Mouse (Mus musculus) kidney, adult 18-20 months (tissue): ENCODE results near the gene Tmem170b.
A peak's percentile ranks its signal among the peaks of the same experiment; 100 is the strongest.
"Not testable (repeated sequence)": the region's sequence is repeated elsewhere in the genome, so short reads cannot be mapped to it uniquely, and the experiment has no call there.

Experiments
- DNase-seq: peaks from one replicate; pipeline ENCODE4 v3.0.0; 2021

Gene Tmem170b

DNA sequence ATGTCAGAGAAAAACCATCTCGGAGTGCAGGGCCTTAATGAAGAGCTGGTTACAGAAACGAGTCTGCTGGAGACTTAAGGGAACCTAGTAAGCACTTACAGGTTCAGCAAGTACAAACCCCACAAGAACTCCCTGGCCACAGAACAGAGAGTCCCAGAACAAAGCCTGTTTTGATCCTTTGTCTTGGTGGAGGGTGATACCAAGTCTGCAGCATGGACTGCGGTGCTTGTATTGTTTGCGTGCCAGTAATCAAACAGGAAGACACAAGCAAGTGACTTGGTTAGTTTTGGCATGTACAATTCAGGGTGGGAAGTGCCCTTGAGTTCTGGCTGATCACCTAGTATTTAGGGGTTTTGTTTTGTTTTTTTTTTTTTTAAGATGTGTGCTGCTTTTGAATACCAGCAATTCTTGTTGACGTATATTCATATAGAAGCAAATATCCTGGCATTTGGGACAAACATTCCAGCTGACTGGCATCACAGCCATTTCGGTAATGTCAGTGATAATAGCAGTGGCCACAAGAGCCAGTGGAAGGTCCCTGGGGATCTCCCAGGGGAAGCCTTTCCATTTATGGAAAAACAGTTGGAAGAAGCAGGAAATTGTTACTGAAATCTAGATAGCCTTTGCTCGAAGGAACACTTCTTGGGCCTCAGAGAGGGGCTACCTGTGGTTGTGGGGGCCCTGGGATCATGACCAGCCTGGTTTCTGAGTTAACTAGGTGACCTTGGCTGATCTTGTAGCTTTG, 64.9 kb downstream of the Tmem170b start:
- no peak for DNase-seq

DNA sequence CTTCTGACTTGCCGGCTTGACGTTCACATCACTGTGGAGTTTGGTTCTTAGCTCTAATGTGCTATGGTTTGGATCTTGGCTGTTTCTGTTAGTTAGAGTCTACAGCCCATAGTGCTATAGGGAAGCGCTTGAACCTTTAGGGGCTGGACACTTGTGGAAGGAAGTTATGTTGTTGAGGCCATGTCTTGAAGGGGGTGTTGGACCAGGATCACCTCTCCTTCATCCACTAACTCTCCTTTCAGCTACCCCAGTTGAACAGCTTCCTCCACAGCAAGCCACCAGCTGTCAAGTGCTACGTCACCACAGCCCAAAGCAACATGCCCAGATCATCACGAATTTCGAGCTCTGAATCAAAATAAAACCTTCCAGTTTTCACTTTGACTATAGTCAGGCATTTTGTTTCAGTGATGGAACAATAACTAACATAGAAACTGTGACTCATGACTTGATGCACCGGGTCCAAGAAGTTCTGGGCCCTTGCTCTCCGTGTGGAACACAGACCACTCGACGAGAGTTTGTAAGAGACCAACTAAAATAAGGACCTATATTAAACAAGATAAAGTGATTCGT, 65.5 kb downstream of the Tmem170b start:
- DNase-seq: no peak

GRCm38 (mm10) chr13:41672904-41673303, 67.2 kb downstream of the Tmem170b start:
- not testable (repeated sequence) for DNase-seq

GRCm38 (mm10) chr13:41673541-41673940, 67.8 kb downstream of the Tmem170b start:
- DNase-seq: no peak

DNA sequence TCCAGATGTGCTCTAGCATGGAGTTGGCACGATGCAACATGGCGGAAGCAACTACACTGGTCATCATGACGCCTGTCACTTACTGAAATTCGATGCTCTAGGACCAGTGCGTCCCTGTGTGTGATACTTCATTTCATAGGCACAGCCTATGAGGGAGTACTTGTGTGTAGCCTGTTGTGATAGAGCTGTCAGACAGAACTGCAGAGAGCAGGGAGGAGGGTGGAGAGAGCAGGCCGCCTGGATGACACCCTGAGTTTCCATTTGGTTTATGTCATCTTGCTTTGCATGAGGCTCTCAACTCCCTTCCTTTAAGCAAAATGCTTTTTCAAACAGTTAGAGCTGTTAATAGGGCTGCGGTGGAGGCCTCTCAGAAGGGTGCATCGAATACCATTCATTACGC, 68.9 kb downstream of the Tmem170b start:
- not testable (repeated sequence) for DNase-seq

- DNase-seq: no peak
Observed at GRCm38 (mm10) chr13:41675498-41675897, 69.8 kb downstream of the Tmem170b start.

DNA sequence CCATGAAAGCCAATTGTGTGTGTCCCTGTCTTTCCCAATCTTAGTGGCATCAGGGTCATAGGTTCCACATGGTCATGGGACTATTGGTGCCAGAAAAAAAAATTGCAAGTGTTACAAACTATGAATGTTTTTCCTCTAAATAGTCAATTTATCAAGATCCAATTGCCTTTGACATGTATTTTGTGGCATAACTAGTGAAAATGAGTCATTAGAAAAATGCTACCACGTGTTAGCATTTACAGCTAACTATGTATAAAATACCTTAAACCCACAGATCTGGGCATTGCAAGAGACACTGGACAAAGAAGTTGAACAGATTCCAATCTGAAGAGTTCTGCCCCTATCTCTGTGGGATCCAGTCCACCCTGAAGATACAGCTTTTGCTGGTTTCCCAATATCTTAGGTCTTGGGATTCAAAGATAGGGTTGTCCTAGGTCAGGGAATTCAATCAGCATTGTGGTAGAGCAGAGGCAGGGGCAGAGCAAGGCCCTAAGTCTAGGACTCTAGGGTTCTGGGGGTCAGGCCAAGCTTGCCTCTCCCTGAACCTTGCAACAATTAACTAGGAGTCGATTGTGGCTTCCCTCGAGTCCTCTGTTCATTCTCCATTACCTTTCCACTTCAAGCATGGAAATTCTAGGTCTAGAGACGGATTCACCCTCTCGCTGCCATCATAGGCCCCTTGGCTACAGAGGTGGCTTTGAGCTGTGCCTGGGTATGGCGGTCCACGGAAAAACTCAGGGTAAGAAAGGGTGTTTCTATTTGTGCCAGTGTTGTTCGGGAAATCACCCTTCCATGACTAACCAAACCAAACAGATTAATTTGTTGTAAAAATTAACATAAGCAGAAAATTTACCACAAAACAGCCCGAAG, 70.5 kb downstream of the Tmem170b start:
- DNase-seq: peak; percentile 51

GRCm38 (mm10) chr13:41676836-41677186, 71.1 kb downstream of the Tmem170b start:
- DNase-seq: peak; percentile 70

DNA sequence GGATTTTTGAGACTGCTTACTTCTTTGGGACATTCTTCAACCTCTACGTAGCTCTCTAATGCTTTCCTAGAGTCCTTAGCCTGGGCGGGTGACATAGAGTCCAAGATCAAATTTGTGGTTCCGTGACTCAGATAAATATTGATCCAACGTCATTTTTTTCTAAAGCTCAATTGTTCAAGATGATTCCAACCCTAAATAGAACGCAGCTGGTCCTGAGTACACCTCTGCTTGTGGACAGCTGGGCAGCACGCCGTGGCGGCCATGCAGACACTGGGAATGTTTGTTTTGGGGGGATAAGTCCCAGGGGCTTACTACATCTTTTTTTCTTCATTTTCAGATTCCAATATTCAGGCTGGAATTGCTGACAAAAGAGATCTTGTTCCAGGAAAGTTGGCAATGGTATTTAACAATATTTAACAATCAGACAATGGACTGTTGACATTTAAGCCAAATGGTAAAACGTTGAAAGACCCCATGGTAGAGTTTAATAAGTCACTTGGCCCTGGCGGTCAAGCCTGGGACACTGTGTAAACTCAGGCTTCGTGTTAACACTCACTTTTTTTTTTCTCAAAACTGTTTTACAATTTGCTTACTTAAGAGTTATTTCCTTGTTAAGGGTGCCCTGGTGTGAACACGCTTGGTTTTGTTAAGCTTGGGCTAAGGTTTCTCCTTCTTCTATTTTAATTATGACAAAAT, 75.3 kb downstream of the Tmem170b start:
- no peak for DNase-seq

- DNase-seq: no peak
Observed at GRCm38 (mm10) chr13:41682341-41683119, 76.8 kb downstream of the Tmem170b start.

DNA sequence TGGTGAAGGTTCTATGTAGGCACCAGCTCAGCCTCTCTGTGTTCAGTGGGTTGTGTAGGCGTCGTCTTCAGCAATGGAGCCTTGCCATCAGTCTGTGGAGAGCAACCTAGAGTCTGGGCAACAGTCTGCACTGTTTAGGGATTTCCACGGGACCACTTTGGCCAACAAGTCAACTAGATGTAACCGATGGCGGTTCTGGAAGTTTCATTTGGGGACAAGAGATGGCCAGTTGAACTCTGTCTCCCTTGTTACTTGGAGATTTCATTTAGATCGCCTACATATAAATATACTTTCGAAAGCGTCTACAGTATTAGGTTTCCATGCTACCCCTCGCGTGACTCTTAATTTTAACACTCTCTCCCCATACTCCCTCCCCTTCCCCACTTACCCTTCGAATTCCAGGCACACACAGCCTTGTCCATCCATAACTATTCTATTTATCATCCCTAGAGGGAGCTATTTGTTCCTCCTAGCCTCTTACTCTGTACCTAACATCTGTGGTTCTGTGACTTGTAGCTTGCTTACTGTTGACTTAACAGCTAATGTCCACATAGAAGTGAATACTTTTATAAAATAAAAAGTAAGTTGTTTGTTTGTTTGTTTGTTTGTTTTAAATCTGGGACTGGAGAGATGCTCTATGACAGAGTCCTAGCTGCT, 77.8 kb downstream of the Tmem170b start:
- DNase-seq: no peak

DNA sequence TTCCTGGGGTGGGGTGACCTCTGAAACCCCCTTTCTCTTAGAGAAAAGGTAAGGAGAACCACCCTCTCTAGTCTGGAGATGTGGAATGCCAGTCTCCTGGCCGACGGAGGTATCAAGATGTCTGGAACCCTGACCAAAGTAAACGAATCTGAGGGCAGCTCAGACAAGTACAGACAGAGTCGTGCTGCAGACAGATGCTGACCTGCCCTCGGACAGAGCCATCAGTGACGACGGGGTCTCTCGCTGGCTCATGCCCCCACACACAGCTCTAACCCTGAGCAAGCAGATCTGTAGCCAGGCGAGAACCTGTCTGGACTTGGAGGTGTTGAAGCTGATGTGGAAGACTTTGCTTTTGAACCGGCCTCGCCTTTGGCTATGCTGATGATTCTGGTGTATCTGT, 79.8 kb downstream of the Tmem170b start:
- DNase-seq: no peak

DNA sequence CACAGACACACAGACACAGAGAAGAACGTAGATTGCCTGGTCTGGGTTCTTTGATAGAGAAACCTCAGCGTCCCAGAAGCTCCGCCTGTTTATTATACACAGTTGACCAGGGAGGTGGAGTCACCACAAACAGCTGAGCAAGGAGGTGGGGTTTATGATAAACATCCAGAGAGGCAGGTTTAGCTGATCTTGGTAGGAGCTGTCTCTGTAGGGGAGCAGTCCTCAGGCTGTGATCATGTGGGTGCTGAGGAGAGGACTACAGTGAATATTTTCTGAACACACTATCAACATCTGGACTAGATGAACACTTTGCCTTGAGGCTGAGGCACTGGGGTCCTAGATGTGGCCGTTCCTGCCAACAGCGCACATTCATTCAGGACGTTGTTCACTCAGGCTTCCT, 83.3 kb downstream of the Tmem170b start:
- DNase-seq: peak; percentile 63

GRCm38 (mm10) chr13:41689598-41690045, 83.9 kb downstream of the Tmem170b start:
- DNase-seq: peak; percentile 82
